Mouse (Mus musculus) myocyte (in vitro differentiated cells): ENCODE results near the gene Atp6v0a2. TPM values are rescaled to one million over a fixed set of nuclear protein-coding genes. Genes with fewer than 3 reads are reported as not detected.

Experiments used
- H3K27me3 ChIP-seq: one replicate; pipeline ENCODE4 v1.6.1; 2011; ENCODE audit not compliant: control insufficient read depth, insufficient read depth, insufficient read length
- H3K36me3 ChIP-seq: one replicate; pipeline ENCODE4 v1.6.1; 2011; ENCODE audit not compliant: control insufficient read depth, insufficient read depth
- H3K4me2 ChIP-seq: one replicate; pipeline ENCODE4 v1.6.1; 2011; ENCODE audit warnings: low read depth, control low read depth
- H3K4me3 ChIP-seq: one replicate; pipeline ENCODE4 v1.5.1; 2011; ENCODE audit warnings: mild to moderate bottlenecking, control low read depth, moderate library complexity
- H3K79me2 ChIP-seq: one replicate; pipeline ENCODE4 v1.6.1; 2011; ENCODE audit not compliant: control insufficient read depth, insufficient read depth
- H3ac ChIP-seq: one replicate; pipeline ENCODE4 v1.6.1; 2011; ENCODE audit not compliant: control insufficient read depth, insufficient read length
- CEBPB ChIP-seq: IDR thresholded peaks from 2 replicates; pipeline ENCODE4 v1.6.1; 2011; ENCODE audit warnings: mild to moderate bottlenecking, moderate library complexity; ENCODE audit not compliant: poor library complexity, insufficient read depth, severe bottlenecking
- E2F4 ChIP-seq: IDR thresholded peaks from one replicate; pipeline ENCODE4 v1.6.1; 2011; ENCODE audit warnings: mild to moderate bottlenecking, control low read depth, moderate library complexity; ENCODE audit not compliant: insufficient read depth
- MYOD1 ChIP-seq, 3 experiments: IDR thresholded peaks; one replicate each; pipeline ENCODE4 v1.6.1; 2011; ENCODE audit warnings: control low read depth in 2 of 3, low read depth in 2 of 3, mild to moderate bottlenecking in 2 of 3, moderate library complexity in 1 of 3; ENCODE audit not compliant: insufficient read length in 2 of 3, control insufficient read depth in 1 of 3
- MYOG ChIP-seq, 3 experiments: IDR thresholded peaks; one replicate each; pipeline ENCODE4 v1.6.1; 2011; ENCODE audit warnings: control low read depth in 2 of 3, low read depth in 2 of 3, mild to moderate bottlenecking in 2 of 3; ENCODE audit not compliant: insufficient read length in 2 of 3, control insufficient read depth in 1 of 3, insufficient read depth in 1 of 3
- POLR2A ChIP-seq: IDR thresholded peaks from one replicate; pipeline ENCODE4 v1.6.1; 2011; ENCODE audit warnings: low read depth, mild to moderate bottlenecking, control low read depth, moderate library complexity; ENCODE audit not compliant: insufficient read length
- REST ChIP-seq: IDR thresholded peaks from one replicate; pipeline ENCODE4 v1.6.1; 2011; ENCODE audit warnings: mild to moderate bottlenecking, control low read depth, moderate library complexity; ENCODE audit not compliant: insufficient read depth, insufficient read length
- TCF12 ChIP-seq: IDR thresholded peaks from one replicate; pipeline ENCODE4 v1.6.1; 2011; ENCODE audit warnings: mild to moderate bottlenecking, control low read depth; ENCODE audit not compliant: poor library complexity, insufficient read depth, severe bottlenecking
- USF1 ChIP-seq: IDR thresholded peaks from one replicate; pipeline ENCODE4 v1.6.1; 2011; ENCODE audit warnings: low read depth, mild to moderate bottlenecking, control low read depth, moderate library complexity
- polyA plus RNA-seq: library from polyadenylated mRNA; unstranded; fragments of >200 nt; fragmentation: generic; extraction: Trizol; gene quantifications from one replicate; pipeline ENCODE4 v1.2.1, GENCODE M21; 2012; ENCODE audit warnings: missing spikeins

Atp6v0a2 gene
- polyA plus RNA-seq, 1 experiment = 31.8 TPM

- H3K36me3 ChIP-seq = no peaks in the 10 kb centered on the region
- H3K4me3 ChIP-seq = no peak overlapping the region
- H3K27me3 ChIP-seq = no peaks in the 10 kb centered on the region
- no peak for TF ChIP-seq CEBPB
- no peak for TF ChIP-seq MYOG (IDR thresholded peaks at IDR 0.05; ENCODE audit: control insufficient read depth in 1 of 3, insufficient read depth in 1 of 3, insufficient read length in 2 of 3, low read depth in 2 of 3)
- no peak for TF ChIP-seq TCF12
- no peak for TF ChIP-seq POLR2A
- TF ChIP-seq E2F4 = no peak
- TF ChIP-seq REST = no peak
- no peak overlapping the region for H3K4me2 ChIP-seq
- H3ac ChIP-seq = no peak overlapping the region
- no peaks in the 10 kb centered on the region for H3K79me2 ChIP-seq
Measured at GRCm38 (mm10) chr5:124748296-124748695, 119.9 kb downstream of the Atp6v0a2 start.

- no peak for TF ChIP-seq POLR2A
- TF ChIP-seq CEBPB = no peak
- no peak for TF ChIP-seq USF1
- Histone ChIP-seq H3K79me2 (no peaks in the 10 kb centered on the region), H3K27me3 (no peaks in the 10 kb centered on the region), H3K36me3 (no peaks in the 10 kb centered on the region), H3K4me2 (no peak overlapping the region), H3ac (no peak overlapping the region), H3K4me3 (no peak overlapping the region)
Measured at GRCm38 (mm10) chr5:124751656-124752055, 123.3 kb downstream of the Atp6v0a2 start.

GRCm38 (mm10) chr5:124761011-124761410 lies 132.6 kb downstream of the Atp6v0a2 start:
- Histone ChIP-seq H3K79me2 (no peaks in the 10 kb centered on the region), H3K27me3 (no peaks in the 10 kb centered on the region), H3K4me3 (no peak overlapping the region), H3K36me3 (no peaks in the 10 kb centered on the region), H3K4me2 (no peak overlapping the region), H3ac (no peak overlapping the region)
- TF ChIP-seq POLR2A (no peak), E2F4 (no peak), USF1 (no peak), CEBPB (no peak), MYOD1 (IDR thresholded peaks at IDR 0.05; ENCODE audit: control insufficient read depth in 1 of 3, insufficient read length in 2 of 3, low read depth in 2 of 3) (no peak), REST (no peak)

GRCm38 (mm10) chr5:124761787-124762186 lies 133.4 kb downstream of the Atp6v0a2 start:
- no peaks in the 10 kb centered on the region for H3K79me2 ChIP-seq
- no peak for TF ChIP-seq E2F4

More at GRCm38 (mm10) chr5:124761787-124762186, 133.4 kb downstream of the Atp6v0a2 start:
- Histone ChIP-seq H3K36me3 (no peaks in the 10 kb centered on the region), H3K4me3 (no peak overlapping the region), H3ac (no peak overlapping the region), H3K4me2 (no peak overlapping the region), H3K27me3 (peaks cover 3% of the 10 kb centered on the region)

Other genes starting within 250 kb of the Atp6v0a2 start
- 11.3 TPM for gene Sbno1, start 202.6 kb upstream of the Atp6v0a2 start, polyA plus RNA-seq
- 58.0 TPM for gene Kmt5a, start 188.6 kb upstream of the Atp6v0a2 start, polyA plus RNA-seq
- gene Rilpl2, start 150.2 kb upstream of the Atp6v0a2 start, polyA plus RNA-seq = 22.3 TPM
- gene Snrnp35, start 145.4 kb upstream of the Atp6v0a2 start, polyA plus RNA-seq = 18.9 TPM
- gene Rilpl1, start 97.2 kb upstream of the Atp6v0a2 start, polyA plus RNA-seq = 43.1 TPM
- gene Tmed2, start 87.9 kb upstream of the Atp6v0a2 start, polyA plus RNA-seq = 131 TPM
- gene Ddx55, start 75.7 kb upstream of the Atp6v0a2 start, polyA plus RNA-seq = 5.3 TPM
- 37.6 TPM for gene Eif2b1, start 49.4 kb upstream of the Atp6v0a2 start, polyA plus RNA-seq
- 25.3 TPM for gene Gtf2h3, start 49.4 kb upstream of the Atp6v0a2 start, polyA plus RNA-seq
- 0.08 TPM for gene Dnah10, start 96.5 kb downstream of the Atp6v0a2 start, polyA plus RNA-seq
- 6.2 TPM for gene Ccdc92, start 233.8 kb downstream of the Atp6v0a2 start, polyA plus RNA-seq
- 19.6 TPM for gene Zfp664, start 234.1 kb downstream of the Atp6v0a2 start, polyA plus RNA-seq